Mouse (Mus musculus): Measurements from ENCODE around the gene Maml2. TPM values are rescaled to one million over a fixed set of nuclear protein-coding genes. Genes with fewer than 3 reads are reported as not detected.
A peak's percentile ranks its signal among the peaks of the same experiment; 100 is the strongest.

The Maml2 gene
- 8.6 and 11.5 TPM in 2 replicates for polyA plus RNA-seq (2016; fragmentation: Nextera tagmentation; extraction: Ambion mirVana)

DNA sequence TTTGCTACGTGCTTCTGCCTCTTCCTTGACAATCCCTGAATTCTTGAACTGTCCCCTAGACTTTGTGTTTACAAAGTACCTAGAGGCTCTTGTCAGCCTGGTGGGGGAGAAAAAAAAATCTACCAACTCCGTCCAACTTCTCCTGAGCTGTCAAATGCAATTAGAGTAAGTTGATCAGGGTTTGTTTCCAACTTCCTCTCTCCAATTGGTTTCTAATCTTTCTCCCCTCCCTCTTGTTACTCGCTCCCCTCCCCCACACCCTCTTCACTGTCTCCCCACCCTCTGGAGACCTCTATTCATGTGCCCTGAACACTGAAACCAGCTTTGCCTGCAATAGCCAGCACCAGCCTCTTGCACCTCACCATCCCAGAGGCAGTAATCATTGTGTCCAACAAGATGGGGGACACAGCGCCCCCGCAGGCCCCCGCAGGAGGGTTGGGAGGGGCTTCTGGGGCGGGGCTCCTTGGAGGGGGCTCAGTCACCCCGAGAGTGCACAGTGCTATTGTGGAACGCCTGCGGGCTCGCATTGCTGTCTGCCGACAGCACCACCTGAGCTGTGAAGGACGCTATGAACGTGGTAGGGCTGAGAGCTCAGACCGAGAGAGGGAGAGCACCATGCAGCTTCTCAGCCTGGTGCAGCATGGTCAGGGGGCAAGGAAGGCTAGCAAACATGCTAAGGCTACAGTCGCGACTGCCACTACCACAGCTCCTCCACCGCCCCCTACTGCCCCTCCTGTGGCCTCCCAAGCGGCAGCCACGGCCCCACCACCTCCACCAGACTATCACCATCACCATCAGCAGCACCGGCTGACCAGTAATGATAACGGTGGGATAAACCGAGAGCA is at the start of gene Maml2:
Maml2 (plus strand) TSS at position 290 of the 845 bp plus-strand sequence.
- DNase-seq (ENCODE audit: low spot score), result peak; percentile 75
- no peaks in the 10 kb centered on the region for H3K36me3 ChIP-seq
- H3K4me1 ChIP-seq, result peaks cover 64% of the 10 kb centered on the region
- H3K27me3 ChIP-seq (ENCODE audit: low read depth, poor library complexity, severe bottlenecking), result peaks cover 24% of the 10 kb centered on the region
- H3K9me3 ChIP-seq (replicated peaks), result no peaks in the 10 kb centered on the region
- peak within 1 kb of the TSS; percentile 90 for H3K27ac ChIP-seq (replicated peaks)
- WGBS, result 2% methylated on average over 23 of the region's 23 CpGs
- peak within 1 kb of the TSS; percentile 76 for H3K4me3 ChIP-seq

GRCm38 (mm10) chr9:13248104-13248503 is 49.7 kb upstream of the Maml2 start:
- H3K4me1 ChIP-seq, result peaks cover 24% of the 10 kb centered on the region
- H3K36me3 ChIP-seq, result no peaks in the 10 kb centered on the region
- no peak for DNase-seq (ENCODE audit: low spot score)
- 93% methylated on average over 4 of the region's 4 CpGs for WGBS
- no peaks in the 10 kb centered on the region for H3K9me3 ChIP-seq (replicated peaks)
- no peak overlapping the region for H3K4me3 ChIP-seq
- no peak overlapping the region for H3K27ac ChIP-seq (replicated peaks)
- H3K27me3 ChIP-seq (ENCODE audit: low read depth, poor library complexity, severe bottlenecking), result no peaks in the 10 kb centered on the region

DNA sequence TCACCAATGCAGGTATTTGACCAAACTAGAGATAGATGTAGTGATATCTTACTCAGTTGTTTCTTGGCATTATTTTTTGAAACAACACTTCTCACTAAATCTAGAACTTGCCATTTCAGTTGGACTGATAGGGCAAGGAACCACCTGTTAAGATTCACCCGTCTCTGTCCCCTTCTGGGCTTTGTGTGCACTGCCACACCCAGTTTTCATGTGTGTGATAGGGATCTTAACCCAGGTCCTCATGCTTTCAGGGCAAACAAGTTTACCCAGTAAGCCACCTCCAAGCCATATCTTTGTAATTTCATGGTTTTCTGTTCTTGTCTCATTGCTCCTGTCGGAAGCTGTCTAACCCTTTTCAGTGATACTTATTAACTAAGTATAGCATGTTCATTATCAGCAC is 46.5 kb upstream of the Maml2 start:
- peaks cover 9% of the 10 kb centered on the region for H3K4me1 ChIP-seq
- no peaks in the 10 kb centered on the region for H3K27me3 ChIP-seq (ENCODE audit: low read depth, poor library complexity, severe bottlenecking)
- no peak overlapping the region for H3K4me3 ChIP-seq
- H3K36me3 ChIP-seq, result no peaks in the 10 kb centered on the region
- H3K27ac ChIP-seq (replicated peaks), result no peak overlapping the region
- WGBS, result 85% methylated on average over 2 of the region's 2 CpGs
- no peaks in the 10 kb centered on the region for H3K9me3 ChIP-seq (replicated peaks)
- no peak for DNase-seq (ENCODE audit: low spot score)

GRCm38 (mm10) chr9:13256726-13257125 is 41.0 kb upstream of the Maml2 start:
- Histone ChIP-seq H3K4me1 (no peaks in the 10 kb centered on the region), H3K27ac (replicated peaks) (no peak overlapping the region), H3K27me3 (ENCODE audit: low read depth, poor library complexity, severe bottlenecking) (no peaks in the 10 kb centered on the region), H3K36me3 (no peaks in the 10 kb centered on the region), H3K9me3 (replicated peaks) (no peaks in the 10 kb centered on the region), H3K4me3 (no peak overlapping the region)
- DNase-seq (ENCODE audit: low spot score), result no peak
- WGBS, result 98% methylated on average over 1 of the region's 1 CpGs

DNA sequence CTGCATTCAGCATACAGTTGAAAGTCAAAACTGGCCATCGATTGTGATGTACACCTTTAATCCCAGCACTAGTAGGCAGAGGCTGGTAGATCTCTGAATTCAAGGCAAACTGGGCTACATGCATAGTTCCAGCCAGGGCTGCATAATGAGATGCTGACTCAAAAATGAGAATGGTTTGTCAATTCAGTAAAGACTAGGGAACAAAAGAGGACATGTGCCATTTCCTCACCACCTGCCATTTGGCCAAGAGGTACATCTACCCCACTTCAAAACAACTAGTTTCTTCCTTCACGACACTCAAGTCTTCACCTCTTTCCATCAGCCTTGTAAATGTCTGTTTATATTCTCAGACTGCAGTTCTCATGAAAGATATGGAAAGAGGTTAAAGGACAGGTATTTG is 39.6 kb upstream of the Maml2 start:
- no peak for DNase-seq (ENCODE audit: low spot score)
- H3K9me3 ChIP-seq (replicated peaks), result no peaks in the 10 kb centered on the region
- no peaks in the 10 kb centered on the region for H3K27me3 ChIP-seq (ENCODE audit: low read depth, poor library complexity, severe bottlenecking)
- WGBS, result 90% methylated on average over 2 of the region's 2 CpGs
- no peak overlapping the region for H3K4me3 ChIP-seq
- no peaks in the 10 kb centered on the region for H3K36me3 ChIP-seq
- no peak overlapping the region for H3K27ac ChIP-seq (replicated peaks)
- H3K4me1 ChIP-seq, result no peaks in the 10 kb centered on the region

DNA sequence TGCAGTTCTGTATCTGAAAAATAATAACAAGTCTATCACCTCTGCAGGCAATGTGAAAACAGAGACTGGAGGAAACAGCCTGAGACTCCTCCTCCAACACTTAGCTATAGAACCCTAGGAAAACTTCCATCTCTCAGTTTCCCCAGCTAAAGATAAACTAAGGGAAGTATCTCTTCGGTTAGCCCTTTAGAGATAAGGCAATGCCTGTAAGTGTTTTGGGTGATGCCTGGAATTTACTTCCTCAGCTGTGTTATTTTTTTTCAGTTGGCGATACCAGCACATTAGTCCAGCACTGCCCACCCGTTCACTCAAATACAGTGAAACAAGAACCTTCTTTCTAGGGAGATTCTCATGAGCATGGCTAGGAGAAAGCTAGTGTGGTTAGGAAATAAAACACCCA is 36.8 kb upstream of the Maml2 start:
- Histone ChIP-seq H3K27ac (replicated peaks) (no peak overlapping the region), H3K27me3 (ENCODE audit: low read depth, poor library complexity, severe bottlenecking) (no peaks in the 10 kb centered on the region), H3K4me3 (no peak overlapping the region), H3K9me3 (replicated peaks) (no peaks in the 10 kb centered on the region), H3K4me1 (no peaks in the 10 kb centered on the region), H3K36me3 (no peaks in the 10 kb centered on the region)
- DNase-seq (ENCODE audit: low spot score), result no peak
- WGBS, result 82% methylated on average over 3 of the region's 3 CpGs

DNA sequence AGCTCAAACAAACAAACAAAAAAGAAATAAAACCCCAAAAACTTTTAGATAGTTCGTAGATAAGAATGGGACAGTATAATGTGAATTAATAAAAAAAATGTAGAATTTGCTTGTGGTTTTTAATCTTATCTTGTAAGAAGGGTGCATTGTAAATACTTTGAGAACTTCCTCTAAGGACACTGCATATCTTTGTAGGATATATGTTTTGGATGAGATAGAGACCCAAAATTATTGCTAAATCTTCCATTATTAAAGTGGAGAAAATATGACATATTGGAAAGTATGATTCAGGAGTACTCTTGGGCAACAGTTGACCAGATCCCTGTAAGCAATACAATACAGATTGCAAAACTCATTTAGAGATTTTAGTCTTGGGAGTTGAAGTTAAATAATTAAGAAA is 24.5 kb upstream of the Maml2 start:
- DNase-seq (ENCODE audit: low spot score), result no peak
- Histone ChIP-seq H3K27ac (replicated peaks) (no peak overlapping the region), H3K4me3 (no peak overlapping the region), H3K4me1 (no peaks in the 10 kb centered on the region), H3K36me3 (no peaks in the 10 kb centered on the region), H3K9me3 (replicated peaks) (no peaks in the 10 kb centered on the region), H3K27me3 (ENCODE audit: low read depth, poor library complexity, severe bottlenecking) (no peaks in the 10 kb centered on the region)
- WGBS, result 88% methylated on average over 1 of the region's 1 CpGs

DNA sequence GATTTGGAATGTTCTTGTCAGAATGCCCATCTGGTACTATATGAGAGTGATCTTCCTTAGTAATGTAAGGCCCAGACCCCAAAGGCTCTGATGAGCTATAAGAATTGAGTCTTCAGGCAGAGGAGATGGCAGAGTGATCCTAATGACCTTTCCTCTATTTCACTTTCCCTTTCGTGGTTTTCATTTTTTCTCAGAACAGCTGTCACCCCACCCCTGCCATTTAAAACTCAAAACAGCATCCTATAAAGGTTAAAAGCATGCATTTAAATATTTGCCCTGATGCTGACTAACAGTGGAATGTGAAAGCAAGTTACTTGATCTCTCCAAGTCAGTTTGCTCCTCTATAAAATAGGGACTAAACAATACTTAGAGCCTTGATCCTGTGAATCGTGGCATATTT is 10.3 kb upstream of the Maml2 start:
- Histone ChIP-seq H3K4me3 (no peak overlapping the region), H3K4me1 (no peaks in the 10 kb centered on the region), H3K27me3 (ENCODE audit: low read depth, poor library complexity, severe bottlenecking) (no peaks in the 10 kb centered on the region), H3K27ac (replicated peaks) (no peak overlapping the region), H3K36me3 (no peaks in the 10 kb centered on the region; the same call in 1 of the 2 replicates), H3K9me3 (replicated peaks) (no peaks in the 10 kb centered on the region)
- DNase-seq (ENCODE audit: low spot score), result no peak
- 72% methylated on average over 2 of the region's 2 CpGs for WGBS

GRCm38 (mm10) chr9:13296274-13297121 is 1.3 kb upstream of the Maml2 start:
- peak; percentile 89 for DNase-seq (ENCODE audit: low spot score)
- Histone ChIP-seq H3K4me1 (peaks cover 50% of the 10 kb centered on the region), H3K27ac (replicated peaks) (peak overlapping the region; percentile 90), H3K9me3 (replicated peaks) (no peaks in the 10 kb centered on the region), H3K27me3 (ENCODE audit: low read depth, poor library complexity, severe bottlenecking) (peaks cover 24% of the 10 kb centered on the region), H3K36me3 (no peaks in the 10 kb centered on the region), H3K4me3 (peak overlapping the region; percentile 76)
- WGBS, result under 1% methylated on average over 28 of the region's 28 CpGs

DNA sequence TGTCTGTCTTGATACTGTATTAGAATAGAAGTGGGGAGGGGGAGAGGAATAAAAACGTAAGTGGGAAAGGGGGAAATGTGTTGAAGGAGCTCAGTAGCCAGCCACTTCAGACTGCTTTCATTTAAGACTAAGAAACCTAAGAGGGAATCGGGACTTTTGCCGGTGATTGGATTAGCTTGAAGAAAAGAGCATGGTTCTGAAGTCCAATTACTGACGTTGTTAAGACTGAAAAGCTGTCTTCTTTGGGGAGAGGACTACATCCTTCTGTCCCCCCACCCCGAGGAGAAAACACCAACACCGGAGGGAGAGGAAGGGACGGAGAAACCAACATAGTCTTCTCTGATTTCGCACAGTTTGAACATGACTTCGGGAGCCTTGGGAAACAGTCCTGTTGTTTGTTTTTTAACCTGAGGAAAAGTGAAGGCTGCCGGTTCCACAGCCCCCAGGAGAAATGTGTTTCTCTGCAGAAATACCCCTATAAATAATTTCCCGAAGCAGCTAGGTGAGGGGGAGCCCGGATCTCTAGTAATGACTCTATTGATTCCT is 562 bp upstream of the Maml2 start:
- Histone ChIP-seq H3K36me3 (no peaks in the 10 kb centered on the region), H3K27me3 (ENCODE audit: low read depth, poor library complexity, severe bottlenecking) (peaks cover 24% of the 10 kb centered on the region), H3K9me3 (replicated peaks) (no peaks in the 10 kb centered on the region), H3K27ac (replicated peaks) (peak overlapping the region; percentile 90), H3K4me3 (peak overlapping the region; percentile 76), H3K4me1 (peaks cover 57% of the 10 kb centered on the region)
- under 1% methylated on average over 12 of the region's 12 CpGs for WGBS
- DNase-seq (ENCODE audit: low spot score), result peak; percentile 29

DNA sequence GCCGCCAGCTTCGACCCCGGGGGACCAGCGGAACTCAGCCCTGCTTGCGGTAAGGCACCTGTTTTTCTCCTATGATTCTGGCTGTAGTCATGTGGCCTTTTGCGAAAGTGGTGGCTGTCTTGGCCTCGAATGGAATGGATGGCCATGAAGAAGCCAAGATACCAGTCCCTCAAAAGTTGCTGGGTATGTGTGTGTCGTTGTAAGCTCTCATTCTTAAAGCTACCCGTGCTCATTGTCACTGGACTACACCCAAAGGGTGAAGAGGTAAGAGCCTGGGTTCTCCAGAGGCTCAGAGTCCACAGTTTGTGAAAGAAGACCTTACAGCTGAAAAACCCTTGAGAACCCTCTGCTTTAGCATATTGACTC is 739 bp downstream of the Maml2 start:
- H3K27me3 ChIP-seq (ENCODE audit: low read depth, poor library complexity, severe bottlenecking), result peaks cover 24% of the 10 kb centered on the region
- H3K9me3 ChIP-seq (replicated peaks), result no peaks in the 10 kb centered on the region
- H3K4me3 ChIP-seq, result peak overlapping the region; percentile 76
- 36% methylated on average over 9 of the region's 9 CpGs for WGBS
- no peak for DNase-seq (ENCODE audit: low spot score)
- H3K27ac ChIP-seq (replicated peaks), result peak overlapping the region; percentile 90
- H3K4me1 ChIP-seq, result peaks cover 70% of the 10 kb centered on the region
- no peaks in the 10 kb centered on the region for H3K36me3 ChIP-seq

GRCm38 (mm10) chr9:13299190-13299589 is 1.4 kb downstream of the Maml2 start:
- no peaks in the 10 kb centered on the region for H3K36me3 ChIP-seq
- DNase-seq (ENCODE audit: low spot score), result no peak
- peaks cover 76% of the 10 kb centered on the region for H3K4me1 ChIP-seq
- 88% methylated on average over 6 of the region's 6 CpGs for WGBS
- no peak overlapping the region for H3K27ac ChIP-seq (replicated peaks)
- peak overlapping the region; percentile 76 for H3K4me3 ChIP-seq
- H3K27me3 ChIP-seq (ENCODE audit: low read depth, poor library complexity, severe bottlenecking), result peaks cover 24% of the 10 kb centered on the region
- H3K9me3 ChIP-seq (replicated peaks), result no peaks in the 10 kb centered on the region
